Mouse (Mus musculus) adrenal gland, adult (tissue): Measurements from ENCODE around the gene Lrrc51.

Source experiments
- DNase-seq, 2 experiments: peaks; one replicate each; pipeline ENCODE4 v3.0.0; 2022 to 2023; ENCODE audit warnings: low spot score in 1 of 2; ENCODE audit not compliant: inconsistent age in 2 of 2

The Lrrc51 gene

DNA sequence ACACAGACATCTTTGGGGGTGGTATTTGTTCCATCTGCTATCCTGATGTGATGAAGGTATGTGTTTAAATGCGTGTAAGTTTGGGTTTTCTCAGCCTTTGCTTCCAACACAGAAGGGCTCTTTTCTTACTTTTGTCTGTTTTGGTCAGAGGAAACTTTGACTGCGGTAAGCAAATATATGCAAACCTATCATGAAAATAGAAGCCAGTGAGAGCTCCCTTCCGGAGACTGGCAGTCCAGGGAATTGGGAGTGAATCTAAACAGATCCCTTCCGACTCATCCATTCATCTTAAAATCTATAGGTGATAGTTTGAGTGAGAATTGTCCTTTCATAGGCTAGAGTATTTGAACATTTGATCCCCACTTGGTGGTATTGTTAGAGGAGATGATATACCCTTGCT lies 45.2 kb downstream of the Lrrc51 start:
- DNase-seq = no peak

DNA sequence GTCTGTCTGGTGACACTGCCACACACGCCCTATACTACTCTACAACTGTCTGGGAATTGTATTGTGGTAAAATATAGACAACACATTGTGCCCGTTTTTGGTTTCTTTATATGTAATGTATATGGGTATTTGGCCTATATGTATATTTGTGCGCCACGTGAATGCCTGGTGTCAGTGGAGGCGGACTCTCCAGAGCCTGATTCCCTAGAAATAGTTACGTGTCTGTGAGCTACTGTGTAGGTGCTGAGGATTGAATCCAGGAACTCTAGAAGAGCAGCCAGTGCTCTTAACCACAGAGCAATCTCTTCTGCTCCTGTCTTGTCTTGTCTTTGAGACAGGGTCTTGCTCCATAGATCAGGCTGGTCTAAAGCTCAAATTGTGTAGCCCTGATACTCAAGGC lies 47.4 kb downstream of the Lrrc51 start:
- DNase-seq = no peak

DNA sequence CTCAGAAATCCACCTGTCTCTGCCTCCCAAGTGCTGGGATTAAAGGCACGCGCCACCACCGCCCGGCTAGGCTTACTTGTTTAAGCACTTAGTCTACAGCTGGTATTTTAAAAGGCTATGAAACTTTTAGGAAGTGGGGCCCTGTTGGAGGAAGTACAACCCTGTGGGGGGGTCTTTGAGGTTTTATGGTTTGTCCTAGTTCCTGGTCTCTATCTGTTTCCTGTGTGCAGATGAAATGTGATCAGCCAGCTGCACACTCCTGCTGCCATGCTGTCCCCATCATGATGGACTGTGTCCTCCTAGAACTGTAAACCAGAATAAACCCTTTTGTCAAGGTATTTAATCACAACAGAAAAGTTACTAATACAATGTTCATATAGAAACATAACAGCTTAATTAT lies 49.5 kb downstream of the Lrrc51 start:
- no peak for DNase-seq

DNA sequence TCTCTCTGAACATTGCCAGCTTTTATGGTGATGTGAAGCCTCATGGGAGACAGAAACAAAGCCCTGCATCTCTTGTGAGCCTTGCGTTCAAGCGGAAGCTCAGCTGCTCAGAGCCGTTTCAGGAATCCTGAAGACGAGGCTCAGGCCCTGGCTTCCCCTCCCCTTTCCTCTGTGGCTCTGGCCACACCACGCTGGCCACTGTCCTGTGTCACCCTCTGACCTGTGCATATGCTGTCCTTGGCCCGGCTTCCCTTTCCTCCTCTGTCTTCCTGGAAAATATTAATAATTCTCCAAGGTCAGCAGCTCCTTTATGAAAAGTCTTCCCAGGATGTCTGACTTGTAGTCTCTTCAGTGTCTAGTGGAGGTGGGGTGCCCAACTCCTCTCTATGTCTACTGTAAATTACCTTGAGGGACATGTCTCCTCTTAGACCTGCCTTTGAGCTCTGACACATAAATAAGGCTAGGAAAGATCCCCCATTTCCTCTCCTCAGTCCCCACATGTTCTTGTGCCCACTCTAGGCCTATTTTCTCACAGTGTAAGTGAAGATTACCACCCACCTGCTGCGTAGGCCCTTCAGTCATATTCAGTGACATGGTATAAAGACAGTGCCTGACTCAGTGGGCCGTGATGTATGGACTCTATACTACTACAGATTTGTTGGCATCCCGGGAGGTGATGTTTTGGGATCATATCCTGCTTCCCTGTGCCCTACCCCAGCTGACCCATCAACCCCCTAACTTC lies 51.1 kb downstream of the Lrrc51 start:
- peak in 1 of 2 experiments; percentile 66 for DNase-seq

DNA sequence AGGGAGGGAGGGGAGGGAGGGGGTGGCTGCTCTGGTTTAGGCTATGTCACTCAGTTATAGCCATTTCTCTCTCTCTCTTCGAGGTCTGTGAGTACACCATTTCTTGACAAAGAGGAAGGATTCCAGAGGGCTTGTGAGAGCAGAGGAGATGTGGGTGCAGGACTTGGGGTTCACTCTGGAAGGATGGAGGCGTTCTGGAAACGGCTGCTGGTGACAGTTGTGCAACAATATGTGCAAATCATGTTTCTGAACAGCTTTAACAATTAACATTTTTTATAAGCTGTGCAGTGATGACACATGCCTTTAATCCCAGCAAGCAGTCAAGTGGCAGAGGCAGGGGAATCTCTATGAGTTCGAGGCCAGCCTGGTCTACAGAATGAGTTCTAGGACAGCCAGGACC lies 52.8 kb downstream of the Lrrc51 start:
- no peak for DNase-seq

DNA sequence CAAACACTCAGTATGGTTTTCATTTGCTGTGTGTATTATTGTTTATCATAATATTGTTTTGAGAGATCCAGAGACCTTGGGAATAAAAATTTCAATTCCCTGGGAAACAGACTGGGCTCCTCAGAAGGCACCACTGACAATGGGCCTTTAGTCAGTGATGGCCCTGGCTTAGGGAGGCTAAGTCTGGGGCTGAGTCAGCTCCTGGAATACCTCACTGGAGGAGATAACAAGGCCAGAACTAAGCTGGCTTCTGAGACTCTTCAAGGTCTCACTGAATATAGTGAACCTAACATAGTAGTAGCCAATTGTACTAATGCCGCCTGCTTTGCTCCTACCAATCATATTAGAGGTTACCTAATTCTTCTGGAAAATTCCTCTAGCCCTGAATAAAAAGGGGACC lies 57.7 kb downstream of the Lrrc51 start:
- DNase-seq = peak; percentile 62 to 78

DNA sequence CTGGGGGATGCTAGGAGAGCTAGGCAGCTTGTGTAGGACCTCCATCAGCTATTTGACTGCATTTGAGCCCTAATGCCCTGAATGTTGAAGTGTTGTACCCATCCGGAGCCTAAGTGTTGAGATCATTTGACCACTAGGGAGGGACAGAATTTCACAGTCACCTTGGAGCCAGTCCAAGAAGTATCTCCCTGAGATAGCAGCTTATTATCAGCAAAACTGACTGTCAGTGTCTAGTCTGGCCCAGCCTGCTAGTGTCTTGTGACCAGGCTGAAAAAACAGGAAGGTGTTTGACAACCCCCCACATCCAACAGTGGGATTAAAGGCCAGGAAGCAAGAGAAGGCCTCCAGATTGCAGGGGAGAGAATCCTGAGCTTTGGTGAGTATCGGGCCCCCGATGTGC lies 62.4 kb downstream of the Lrrc51 start:
- DNase-seq = peak; percentile 31 to 75

DNA sequence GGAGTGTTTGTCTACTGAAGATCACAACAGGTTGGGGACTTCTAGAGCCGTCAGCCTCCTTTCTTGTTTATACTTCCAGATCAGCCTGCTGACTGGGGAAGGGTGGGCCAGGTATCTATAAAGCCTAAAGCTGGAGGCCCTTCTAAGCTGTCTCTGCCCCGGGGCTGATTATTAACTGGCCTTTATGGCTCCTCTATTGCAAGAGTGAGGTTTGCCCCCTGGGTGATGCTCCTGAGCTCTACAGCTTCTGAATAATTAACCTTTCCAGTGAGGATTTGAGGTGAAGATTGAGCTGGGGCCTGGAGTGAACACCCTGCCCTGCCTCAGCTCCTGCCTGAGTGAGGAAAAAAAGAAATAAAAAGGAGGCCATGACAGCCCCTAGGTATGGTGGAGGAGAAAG lies 63.1 kb downstream of the Lrrc51 start, which contains the start of gene Folr1:
Folr1 (minus strand) TSS at position 160 of the 400 bp plus-strand sequence.
- no peak for DNase-seq

DNA sequence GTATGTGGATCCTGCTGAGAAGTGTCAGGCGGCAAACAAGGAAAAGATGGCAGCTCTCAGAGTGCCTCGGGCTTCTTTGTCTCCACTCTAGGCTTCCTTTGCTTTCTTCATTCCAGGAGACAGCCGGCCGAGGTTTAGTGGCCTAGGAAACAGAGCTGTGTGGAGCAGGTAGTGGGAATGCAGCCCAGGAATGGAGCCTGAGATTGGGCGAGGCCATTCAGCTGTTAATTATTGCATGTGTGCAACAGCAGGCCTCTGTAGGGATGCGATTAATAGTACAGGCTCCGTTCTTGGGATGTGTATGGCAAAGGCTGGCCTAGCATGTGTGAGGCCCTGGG lies 64.6 kb downstream of the Lrrc51 start:
- DNase-seq = no peak

DNA sequence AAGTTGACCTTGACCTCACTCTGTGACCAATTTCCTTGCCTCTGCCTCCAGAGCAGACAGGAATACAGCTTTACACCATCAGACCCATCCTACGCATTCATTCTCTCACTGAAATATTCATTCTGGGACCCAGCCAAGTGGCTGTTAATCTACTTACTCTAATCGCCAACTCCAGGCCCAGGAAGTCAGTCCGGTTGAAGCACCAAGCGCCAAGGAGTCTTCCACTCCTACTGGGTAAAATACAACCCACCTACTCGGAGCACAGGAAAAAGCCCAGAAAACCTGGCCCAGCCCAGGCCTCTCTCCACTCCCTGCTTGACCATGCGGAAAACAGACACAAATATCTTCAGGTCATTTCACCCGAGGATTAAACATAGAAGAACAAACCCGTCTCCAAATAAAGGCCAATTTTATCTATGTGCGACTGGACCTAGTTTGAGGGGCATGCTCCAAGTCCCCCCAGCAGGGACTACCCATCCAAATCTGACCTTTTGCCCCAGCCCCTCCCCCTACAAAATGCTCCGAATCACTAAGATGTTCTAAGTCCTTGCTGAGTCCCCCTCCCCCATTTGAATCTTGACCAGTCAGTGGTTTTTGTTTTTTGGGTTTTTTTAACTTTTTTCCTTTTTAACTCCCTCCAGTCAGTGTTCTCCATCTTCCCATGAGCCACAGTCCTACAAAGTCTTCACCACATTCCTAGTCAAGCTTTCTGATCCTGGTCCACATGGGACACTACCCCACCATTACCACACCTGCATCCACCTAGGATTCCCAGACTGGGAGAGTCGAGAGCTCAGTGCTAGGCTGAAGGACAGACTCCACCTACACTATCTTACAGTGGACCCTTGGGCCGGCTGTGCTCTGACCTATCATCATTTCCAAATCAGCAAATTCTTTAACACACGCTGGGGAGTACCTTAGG lies 65.2 kb downstream of the Lrrc51 start:
- no peak for DNase-seq

DNA sequence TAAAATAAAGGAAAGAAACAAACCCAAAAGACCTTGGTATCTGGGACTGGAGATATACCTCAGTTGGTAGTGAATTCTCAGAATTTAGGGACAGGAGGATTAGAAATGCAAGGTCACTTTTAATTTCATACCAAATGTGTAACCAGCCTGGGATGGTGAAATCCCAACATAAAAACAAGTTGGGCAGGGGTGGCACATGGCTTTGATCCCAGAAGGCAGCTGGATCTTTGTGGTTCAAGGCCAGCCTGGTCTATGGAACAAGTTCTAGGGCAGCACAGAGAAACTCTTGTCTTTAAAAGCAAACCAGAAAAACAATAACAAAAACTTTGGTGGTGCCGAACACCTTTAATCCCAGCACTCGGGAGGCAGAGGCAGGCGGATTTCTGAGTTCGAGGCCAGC lies 66.2 kb downstream of the Lrrc51 start:
- peak in 1 of 2 experiments; percentile 60 for DNase-seq

DNA sequence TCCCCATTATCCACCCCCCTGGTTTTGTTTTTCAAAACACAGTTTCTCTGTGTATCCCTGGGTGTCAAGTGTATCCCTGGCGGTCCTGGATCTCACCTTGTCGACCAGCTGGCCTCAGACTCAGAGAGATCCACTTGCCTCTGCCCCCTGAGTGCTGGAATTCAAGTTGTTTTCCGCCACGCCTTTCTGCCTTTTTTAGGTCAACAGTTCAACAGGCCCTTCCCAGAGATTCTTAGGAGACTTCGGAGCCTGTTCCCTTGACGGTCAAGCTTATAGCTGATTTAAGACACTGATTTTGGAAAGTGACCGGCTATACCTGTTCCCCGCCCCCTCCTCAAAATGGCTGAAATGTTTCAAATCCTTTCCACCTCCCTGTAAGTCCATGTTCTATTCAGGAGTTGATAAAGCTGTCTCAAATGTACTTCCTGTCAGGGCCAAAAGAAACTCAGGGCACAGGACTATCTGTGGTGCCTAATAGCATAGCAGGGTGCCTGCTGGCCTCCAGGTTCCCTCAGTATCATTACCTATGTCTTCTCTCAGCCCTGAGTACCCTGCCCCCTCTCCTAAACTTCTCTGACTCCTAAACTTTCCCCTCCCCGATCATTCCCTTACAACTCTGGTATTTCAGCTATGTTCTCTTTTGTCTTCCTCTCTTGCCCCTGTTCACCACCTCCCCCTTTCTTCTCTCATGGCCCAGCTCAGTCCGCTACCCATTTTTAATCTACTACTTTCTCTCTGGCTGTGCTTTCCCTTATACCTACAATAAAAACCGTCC lies 67.0 kb downstream of the Lrrc51 start:
- DNase-seq = no peak

DNA sequence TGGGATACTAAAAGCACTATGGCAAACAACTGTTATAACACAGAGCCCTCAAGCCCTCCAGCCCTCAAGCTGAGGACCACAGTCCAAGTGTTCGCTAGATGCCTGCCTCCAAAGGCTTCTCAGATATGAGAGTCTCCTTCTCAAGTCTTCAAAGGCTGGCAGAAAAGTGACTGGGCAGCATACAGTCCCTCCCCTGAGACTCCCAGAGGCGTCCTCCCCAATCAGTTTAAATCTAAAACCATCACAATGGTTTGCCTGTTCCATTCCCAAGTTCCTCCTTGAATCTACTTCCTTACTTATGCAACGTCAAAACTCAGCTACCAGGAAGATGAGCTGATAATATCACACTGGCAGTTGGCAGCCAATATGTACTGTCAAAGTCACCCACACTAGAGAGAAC lies 70.3 kb downstream of the Lrrc51 start, which contains the start of gene Anapc15:
Anapc15 (plus strand) TSS at position 301 of the 400 bp plus-strand sequence.
- no peak for DNase-seq
